Comparison of ENCODE assay signal across 8 mouse cellular contexts in the genomic region with DNA sequence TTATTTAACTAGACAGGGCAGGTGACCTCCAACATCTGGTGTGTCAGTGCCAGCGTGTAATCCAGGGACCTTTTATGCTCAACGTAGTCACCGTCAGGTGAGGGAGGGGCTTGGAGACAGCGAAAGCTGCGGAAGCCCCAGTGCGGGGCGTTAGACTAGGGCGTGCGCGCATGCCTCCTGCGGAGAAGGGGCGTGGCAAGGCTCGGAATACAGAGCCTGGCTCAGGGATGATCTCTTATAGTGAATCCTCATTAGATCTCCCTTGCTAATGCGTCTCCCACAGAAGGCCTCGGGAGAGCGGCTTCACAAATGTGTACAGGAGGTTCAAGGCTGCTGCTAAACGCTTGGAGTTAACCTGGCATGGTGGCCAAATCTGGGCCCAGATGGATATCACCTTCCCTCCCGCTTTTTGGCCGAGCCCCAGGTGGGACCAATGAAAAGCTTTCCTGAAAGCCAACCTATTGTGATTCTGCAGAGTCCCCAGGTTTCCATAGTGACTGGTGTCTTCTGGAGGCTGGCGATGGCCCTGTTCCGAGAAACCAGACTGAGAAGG. TPM values are rescaled to one million over a fixed set of nuclear protein-coding genes. Genes with fewer than 3 reads are reported as not detected.
DNase-seq lines count a peak whose midpoint lies in the region; ATAC-seq and TF ChIP-seq lines count a peak whose summit lies in the region.

No protein-coding gene starts in this region.

- TF ChIP-seq POLR2A in ES-Bruce4 (IDR thresholded peaks at IDR 0.05; ENCODE audit: insufficient read depth, low read length), result peak; percentile 81

- H3K27me3 ChIP-seq in ES-Bruce4 (ENCODE audit: control insufficient read depth, insufficient read depth, low read length, poor library complexity, severe bottlenecking), result no peaks in the 10 kb centered on the region
- H3K27me3 ChIP-seq in forebrain, embryonic 11.5 days (ENCODE audit: control insufficient read depth, insufficient read depth, low read length), result peaks cover 3% of the 10 kb centered on the region; the same call in 1 of the 2 replicates
- H3K27me3 ChIP-seq in lung, embryonic 15.5 days, result no peaks in the 10 kb centered on the region

- no peaks in the 10 kb centered on the region for H3K9me3 ChIP-seq in ES-Bruce4 (replicated peaks; ENCODE audit: control insufficient read depth, insufficient read depth, low read length, poor library complexity, severe bottlenecking)
- no peaks in the 10 kb centered on the region for H3K9me3 ChIP-seq in forebrain, embryonic 11.5 days (ENCODE audit: control insufficient read depth, low read length)
- no peaks in the 10 kb centered on the region for H3K9me3 ChIP-seq in lung, embryonic 15.5 days

- peak overlapping the region; percentile 76 for H3K4me3 ChIP-seq in ES-Bruce4 (ENCODE audit: low read depth, low read length)
- peak overlapping the region; percentile 31 for H3K4me3 ChIP-seq in forebrain, embryonic 11.5 days (ENCODE audit: low read depth, low read length)
- H3K4me3 ChIP-seq in lung, embryonic 15.5 days, result peak overlapping the region; percentile 50

- H3K9ac ChIP-seq in ES-Bruce4 (ENCODE audit: low read depth, poor library complexity, severe bottlenecking), result peak overlapping the region; percentile 50
- H3K9ac ChIP-seq in forebrain, embryonic 11.5 days (ENCODE audit: low read length), result no peak overlapping the region; the same call in 1 of the 2 replicates
- peak overlapping the region; percentile 42 for H3K9ac ChIP-seq in lung, embryonic 15.5 days

- peak overlapping the region; percentile 58 for H3K4me2 ChIP-seq in forebrain, embryonic 11.5 days (ENCODE audit: low read depth, low read length, severe bottlenecking)
- peak overlapping the region; percentile 74 for H3K4me2 ChIP-seq in lung, embryonic 15.5 days

- TF ChIP-seq CTCF in ES-Bruce4 (IDR thresholded peaks at IDR 0.05; ENCODE audit: low read depth, low read length), result no peak

- no peaks in the 10 kb centered on the region for H3K36me3 ChIP-seq in ES-Bruce4 (ENCODE audit: control insufficient read depth, insufficient read depth, low read length, poor library complexity, severe bottlenecking)
- no peaks in the 10 kb centered on the region for H3K36me3 ChIP-seq in forebrain, embryonic 11.5 days (ENCODE audit: control insufficient read depth, insufficient read depth, low read length)
- H3K36me3 ChIP-seq in lung, embryonic 15.5 days, result no peaks in the 10 kb centered on the region

- ATAC-seq in forebrain, embryonic 11.5 days (replicated peaks; ENCODE audit: low FRiP score), result no peak
- peak; percentile 72; the same call in 1 of the 2 replicates for ATAC-seq in lung, embryonic 15.5 days (ENCODE audit: borderline replicate concordance, extremely low read depth, low FRiP score, low TSS enrichment)

- peak; percentile 61 to 64 for DNase-seq in cerebellum, postnatal 10 days
- DNase-seq in cerebellum, postnatal 36 days, result no peak
- DNase-seq in forebrain, embryonic 11.5 days (ENCODE audit: low spot score), result peak; percentile 59
- DNase-seq in kidney, postnatal 4 days, result peak; percentile 65 to 68
- DNase-seq in right cerebral cortex, adult 2 months (ENCODE audit: low spot score in 2 of 2), result peak; percentile 67 to 70
- no peak for DNase-seq in thymus, adult 18-20 months

- 3% methylated on average over 21 of the region's 21 CpGs for WGBS in forebrain, embryonic 11.5 days
- 9% methylated on average over 21 of the region's 21 CpGs for WGBS in lung, embryonic 15.5 days

- H3K27ac ChIP-seq in ES-Bruce4 (ENCODE audit: insufficient read depth, low read length), result peak overlapping the region; percentile 76
- H3K27ac ChIP-seq in forebrain, embryonic 11.5 days (ENCODE audit: low read depth, low read length), result no peak overlapping the region
- no peak overlapping the region for H3K27ac ChIP-seq in lung, embryonic 15.5 days

- TF ChIP-seq EP300 in ES-Bruce4 (IDR thresholded peaks at IDR 0.05; ENCODE audit: insufficient read depth, low read depth, low read length), result no peak

- H3K4me1 ChIP-seq in ES-Bruce4 (ENCODE audit: control insufficient read depth, insufficient read depth, low read length), result no peaks in the 10 kb centered on the region
- H3K4me1 ChIP-seq in forebrain, embryonic 11.5 days (replicated peaks; ENCODE audit: control insufficient read depth, insufficient read depth, low read length), result peaks cover 4% of the 10 kb centered on the region; the same call in 1 of the 2 replicates
- H3K4me1 ChIP-seq in lung, embryonic 15.5 days, result peaks cover 8% of the 10 kb centered on the region; the same call in 1 of the 2 replicates

RNA-seq across cellular contexts. Expression of a gene that starts 39.3 kb away (rescaled TPM):
- 27.5 and 27.8 TPM in 2 replicates for polyA plus RNA-seq in ES-Bruce4 (2011; ENCODE audit: insufficient read depth, insufficient read length, low read depth, missing spikeins)
- 67.7 and 69.9 TPM in 2 replicates for polyA plus RNA-seq in forebrain, embryonic 11.5 days (2014; fragmentation: Nextera tagmentation; extraction: Ambion mirVana)
- 75.5 and 79.7 TPM in 2 replicates for polyA plus RNA-seq in lung, embryonic 15.5 days (2015; fragmentation: Nextera tagmentation; extraction: Ambion mirVana)

RNA-seq across cellular contexts. Expression of a gene that starts 56.9 kb away (rescaled TPM):
- not detected in 2 replicates for polyA plus RNA-seq in ES-Bruce4 (2011; ENCODE audit: insufficient read depth, insufficient read length, low read depth, missing spikeins)
- polyA plus RNA-seq in forebrain, embryonic 11.5 days (2014; fragmentation: Nextera tagmentation; extraction: Ambion mirVana), result not detected in 2 replicates
- not detected in 2 replicates for polyA plus RNA-seq in lung, embryonic 15.5 days (2015; fragmentation: Nextera tagmentation; extraction: Ambion mirVana)

Comparison
In these comparisons a context has a peak if more than half of its experiments do, and no peak if none do; other contexts are left out.
1. DNase-seq: peak in cerebellum, postnatal 10 days (2 of 2), forebrain, embryonic 11.5 days (single experiment), kidney, postnatal 4 days (2 of 2) and right cerebral cortex, adult 2 months (2 of 2); none in cerebellum, postnatal 36 days (0 of 2) and thymus, adult 18-20 months (0 of 2).
2. Peak in every context shown above with its lines, with median percentiles within 50 percentile points of each other: H3K4me3 ChIP-seq.